Mouse (Mus musculus) retina, postnatal 7 days (tissue): ENCODE data around the gene Gm29554.
"Not testable (repeated sequence)": the region's sequence is repeated elsewhere in the genome, so short reads cannot be mapped to it uniquely, and the experiment has no call there.

ENCODE experiments used
- DNase-seq: peaks from one replicate; pipeline ENCODE4 v3.0.0-alpha.2; 2012; ENCODE audit warnings: low read depth, low spot score

Gene Gm29554

DNA sequence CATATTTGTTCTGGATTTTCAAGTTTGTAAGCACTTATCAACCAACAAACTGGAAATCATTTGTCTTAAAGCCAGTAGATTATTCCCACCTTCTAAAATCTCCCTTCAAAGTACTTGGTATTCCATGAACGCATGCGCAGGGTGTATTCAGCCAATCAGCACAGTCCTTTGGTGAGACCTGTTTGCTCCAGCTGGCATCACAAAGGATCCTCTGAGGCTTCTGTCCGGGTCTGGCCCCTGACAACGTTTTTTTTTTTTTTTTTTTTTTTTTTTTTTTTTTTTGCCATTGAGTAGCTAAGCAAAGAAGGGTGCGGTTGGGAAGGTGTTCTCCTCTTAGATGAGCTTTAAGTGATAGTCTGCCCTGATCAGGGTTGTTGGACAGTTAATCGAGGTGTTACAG, at the start of gene Gm29554:
Gene Gm29554 (plus strand): TSS at position 301 of the 400 bp plus-strand sequence.
- not testable (repeated sequence) for DNase-seq
